Mouse (Mus musculus) midbrain, embryonic 15.5 days (tissue): ENCODE results near the gene Mars. TPM values are rescaled to one million over a fixed set of nuclear protein-coding genes. Genes with fewer than 3 reads are reported as not detected.
A peak's percentile ranks its signal among the peaks of the same experiment; 100 is the strongest.

Experiments
- ATAC-seq: fragments of 200-750 bp; cut with Nextera tagmentation; replicated peaks from 2 replicates; pipeline ENCODE4 v1.8.0; 2017; ENCODE audit warnings: moderate TSS enrichment
- H3K27ac ChIP-seq: fragments of 300-500 bp; sonication (generic); 2 replicates; pipeline ENCODE4 v1.5.1; 2015; ENCODE audit warnings: mild to moderate bottlenecking, inconsistent platforms
- H3K27me3 ChIP-seq: fragments of 300-500 bp; sonication (generic); replicated peaks from 2 replicates; pipeline ENCODE4 v1.6.1; 2015; ENCODE audit warnings: inconsistent platforms
- H3K36me3 ChIP-seq: fragments of 300-500 bp; sonication (generic); replicated peaks from 2 replicates; pipeline ENCODE4 v1.6.1; 2015; ENCODE audit warnings: inconsistent platforms
- H3K4me1 ChIP-seq: fragments of 300-500 bp; sonication (generic); 2 replicates; pipeline ENCODE4 v1.6.1; 2015; ENCODE audit warnings: inconsistent platforms
- H3K4me2 ChIP-seq: fragments of 300-500 bp; sonication (generic); 2 replicates; pipeline ENCODE4 v1.6.1; 2015; ENCODE audit warnings: inconsistent platforms, mild to moderate bottlenecking, moderate library complexity
- H3K4me3 ChIP-seq: fragments of 300-500 bp; sonication (generic); 2 replicates; pipeline ENCODE4 v1.5.1; 2015; ENCODE audit warnings: mild to moderate bottlenecking, inconsistent platforms
- H3K9ac ChIP-seq: fragments of 300-500 bp; sonication (generic); 2 replicates; pipeline ENCODE4 v1.6.1; 2015; ENCODE audit warnings: mild to moderate bottlenecking, inconsistent platforms
- H3K9me3 ChIP-seq: fragments of 300-500 bp; sonication (generic); 2 replicates; pipeline ENCODE4 v1.6.1; 2016; ENCODE audit warnings: inconsistent platforms
- WGBS: fragments of 180-500 bp; shearing (Covaris S2); methylation state at CpG from one replicate; pipeline ENCODE4 v1.1.7; 2015; ENCODE audit warnings: mixed read lengths; 5-methylcytosine and 5-hydroxymethylcytosine counted together
- polyA plus RNA-seq: library from polyadenylated mRNA; unstranded; fragments of >200 nt; fragmentation: Nextera tagmentation; extraction: Ambion mirVana; gene quantifications from 2 replicates; pipeline ENCODE4 v1.2.1, GENCODE M21; 2015

Mars gene
- polyA plus RNA-seq, 1 experiment from 2014 or later, result 123 TPM

GRCm38 (mm10) chr10:127258489-127258888 is 53.1 kb downstream of the Mars start:
- WGBS, result 79% methylated on average over 8 of the region's 8 CpGs
- Histone ChIP-seq H3K4me1 (peaks cover 59% of the 10 kb centered on the region), H3K9ac (no peak overlapping the region)

GRCm38 (mm10) chr10:127257790-127258189 is 53.8 kb downstream of the Mars start:
- no peak overlapping the region for H3K4me3 ChIP-seq
- no peaks in the 10 kb centered on the region for H3K27me3 ChIP-seq
- H3K36me3 ChIP-seq, result no peaks in the 10 kb centered on the region
- WGBS, result 86% methylated on average over 6 of the region's 6 CpGs
- H3K27ac ChIP-seq, result no peak overlapping the region
- no peak for ATAC-seq
- no peak overlapping the region for H3K9ac ChIP-seq
- no peaks in the 10 kb centered on the region for H3K9me3 ChIP-seq
- H3K4me1 ChIP-seq, result peaks cover 55% of the 10 kb centered on the region
- H3K4me2 ChIP-seq, result no peak overlapping the region

More at GRCm38 (mm10) chr10:127258489-127258888, 53.1 kb downstream of the Mars start:
- no peaks in the 10 kb centered on the region for H3K27me3 ChIP-seq
- no peak overlapping the region for H3K27ac ChIP-seq
- no peaks in the 10 kb centered on the region for H3K9me3 ChIP-seq
- H3K36me3 ChIP-seq, result no peaks in the 10 kb centered on the region
- ATAC-seq, result no peak
- peak overlapping the region; percentile 75 for H3K4me2 ChIP-seq
- H3K4me3 ChIP-seq, result no peak overlapping the region

- Histone ChIP-seq H3K27me3 (no peaks in the 10 kb centered on the region), H3K9me3 (no peaks in the 10 kb centered on the region), H3K36me3 (no peaks in the 10 kb centered on the region), H3K4me1 (peaks cover 43% of the 10 kb centered on the region), H3K9ac (no peak overlapping the region), H3K27ac (no peak overlapping the region), H3K4me2 (peak overlapping the region; percentile 20; the same call in 1 of the 2 replicates), H3K4me3 (no peak overlapping the region)
- no peak for ATAC-seq
- 21% methylated on average over 14 of the region's 14 CpGs for WGBS
Observed at GRCm38 (mm10) chr10:127255625-127256345, 55.8 kb downstream of the Mars start.

DNA sequence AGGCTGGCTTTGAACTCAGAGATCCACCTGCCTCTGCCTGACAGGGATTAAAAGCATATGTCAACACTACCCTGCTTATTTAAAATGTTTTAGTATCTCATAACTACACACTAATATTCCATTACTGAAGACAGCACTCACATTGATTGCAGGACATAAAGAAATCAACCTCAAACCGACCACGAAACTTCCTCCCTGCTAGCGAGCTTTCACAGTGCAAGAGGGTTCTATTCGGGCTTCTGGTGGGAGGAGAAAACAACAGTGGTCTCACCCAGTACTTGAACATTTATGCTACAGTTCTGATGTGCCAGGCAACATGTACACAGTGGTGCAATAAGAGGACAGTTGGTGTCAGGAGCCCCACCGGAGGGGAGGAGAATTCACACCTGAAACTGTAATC is 60.8 kb downstream of the Mars start:
- 93% methylated on average over 5 of the region's 5 CpGs for WGBS
- Histone ChIP-seq H3K4me2 (no peak overlapping the region), H3K4me1 (no peaks in the 10 kb centered on the region), H3K9ac (no peak overlapping the region), H3K27me3 (no peaks in the 10 kb centered on the region), H3K9me3 (no peaks in the 10 kb centered on the region), H3K27ac (no peak overlapping the region), H3K36me3 (peaks cover 23% of the 10 kb centered on the region), H3K4me3 (no peak overlapping the region)
- ATAC-seq, result no peak

Other genes starting within 250 kb of the Mars start
- 793 and 910 TPM in 2 replicates for gene Cdk4, start 248.3 kb downstream of the Mars start, polyA plus RNA-seq
- 113 and 120 TPM in 2 replicates for gene Tspan31, start 241.5 kb downstream of the Mars start, polyA plus RNA-seq
- gene Agap2, start 236.5 kb downstream of the Mars start, polyA plus RNA-seq, result 6.3 and 6.6 TPM in 2 replicates
- gene Os9, start 190.7 kb downstream of the Mars start, polyA plus RNA-seq, result 130 and 135 TPM in 2 replicates
- gene B4galnt1, start 146.6 kb downstream of the Mars start, polyA plus RNA-seq, result 62.2 and 62.3 TPM in 2 replicates
- 0.94 and 0.98 TPM in 2 replicates for gene Slc26a10, start 131.1 kb downstream of the Mars start, polyA plus RNA-seq
- 20.6 and 21.9 TPM in 2 replicates for gene Arhgef25, start 121.7 kb downstream of the Mars start, polyA plus RNA-seq
- gene Dtx3, start 116.1 kb downstream of the Mars start, polyA plus RNA-seq, result 288 and 297 TPM in 2 replicates
- 17.9 and 18.7 TPM in 2 replicates for gene Pip4k2c, start 100.2 kb downstream of the Mars start, polyA plus RNA-seq
- 99.0 and 103 TPM in 2 replicates for gene Kif5a, start 48.4 kb downstream of the Mars start, polyA plus RNA-seq
- 355 and 362 TPM in 2 replicates for gene Dctn2, start 45.4 kb downstream of the Mars start, polyA plus RNA-seq
- 16.2 and 18.8 TPM in 2 replicates for gene Mbd6, start 22.8 kb downstream of the Mars start, polyA plus RNA-seq
- 0.87 and 0.99 TPM in 2 replicates for gene Arhgap9, start 10.2 kb upstream of the Mars start, polyA plus RNA-seq
- 1.1 and 1.5 TPM in 2 replicates for gene Gli1, start 30.2 kb upstream of the Mars start, polyA plus RNA-seq
- 0.04 and 0.06 TPM in 2 replicates for gene Inhbe, start 42.6 kb upstream of the Mars start, polyA plus RNA-seq
- not detected in 2 replicates for gene Inhbc, start 58.6 kb upstream of the Mars start, polyA plus RNA-seq
- 39.7 and 43.6 TPM in 2 replicates for gene R3hdm2, start 68.5 kb upstream of the Mars start, polyA plus RNA-seq
- 1.4 and 2.4 TPM in 2 replicates for gene Stac3, start 189.9 kb upstream of the Mars start, polyA plus RNA-seq
- 22.1 and 23.1 TPM in 2 replicates for gene Ndufa4l2, start 203.2 kb upstream of the Mars start, polyA plus RNA-seq
- 49.4 and 50.7 TPM in 2 replicates for gene Shmt2, start 210.7 kb upstream of the Mars start, polyA plus RNA-seq
- gene Nxph4, start 222.8 kb upstream of the Mars start, polyA plus RNA-seq, result 93.7 and 114 TPM in 2 replicates